Mouse (Mus musculus) myocyte (in vitro differentiated cells): ENCODE measurements at regions not wholly inside any gene's neighbourhood (a gene's known extent, or its start where the extent isn't known, plus 50 kb on each side); places are given as distances from the start of the nearest gene placed in this dataset.

Experiments
- H3K27me3 ChIP-seq: one replicate; pipeline ENCODE4 v1.6.1; 2011; ENCODE audit not compliant: control insufficient read depth, insufficient read depth, insufficient read length
- H3K36me3 ChIP-seq: one replicate; pipeline ENCODE4 v1.6.1; 2011; ENCODE audit not compliant: control insufficient read depth, insufficient read depth
- H3K4me2 ChIP-seq: one replicate; pipeline ENCODE4 v1.6.1; 2011; ENCODE audit warnings: low read depth, control low read depth
- H3K4me3 ChIP-seq: one replicate; pipeline ENCODE4 v1.5.1; 2011; ENCODE audit warnings: mild to moderate bottlenecking, control low read depth, moderate library complexity
- H3K79me2 ChIP-seq: one replicate; pipeline ENCODE4 v1.6.1; 2011; ENCODE audit not compliant: control insufficient read depth, insufficient read depth
- H3ac ChIP-seq: one replicate; pipeline ENCODE4 v1.6.1; 2011; ENCODE audit not compliant: control insufficient read depth, insufficient read length
- CEBPB ChIP-seq: IDR thresholded peaks from 2 replicates; pipeline ENCODE4 v1.6.1; 2011; ENCODE audit warnings: mild to moderate bottlenecking, moderate library complexity; ENCODE audit not compliant: poor library complexity, insufficient read depth, severe bottlenecking
- E2F4 ChIP-seq: IDR thresholded peaks from one replicate; pipeline ENCODE4 v1.6.1; 2011; ENCODE audit warnings: mild to moderate bottlenecking, control low read depth, moderate library complexity; ENCODE audit not compliant: insufficient read depth
- MAX ChIP-seq: IDR thresholded peaks from one replicate; pipeline ENCODE4 v1.6.1; 2011; ENCODE audit warnings: low read depth, mild to moderate bottlenecking, control low read depth
- MYOD1 ChIP-seq, 3 experiments: IDR thresholded peaks; one replicate each; pipeline ENCODE4 v1.6.1; 2011; ENCODE audit warnings: control low read depth in 2 of 3, low read depth in 2 of 3, mild to moderate bottlenecking in 2 of 3, moderate library complexity in 1 of 3; ENCODE audit not compliant: insufficient read length in 2 of 3, control insufficient read depth in 1 of 3
- MYOG ChIP-seq, 3 experiments: IDR thresholded peaks; one replicate each; pipeline ENCODE4 v1.6.1; 2011; ENCODE audit warnings: control low read depth in 2 of 3, low read depth in 2 of 3, mild to moderate bottlenecking in 2 of 3; ENCODE audit not compliant: insufficient read length in 2 of 3, control insufficient read depth in 1 of 3, insufficient read depth in 1 of 3
- POLR2A ChIP-seq: IDR thresholded peaks from one replicate; pipeline ENCODE4 v1.6.1; 2011; ENCODE audit warnings: low read depth, mild to moderate bottlenecking, control low read depth, moderate library complexity; ENCODE audit not compliant: insufficient read length
- POLR2AphosphoS2 ChIP-seq: IDR thresholded peaks from one replicate; pipeline ENCODE4 v1.6.1; 2011; ENCODE audit warnings: low read depth, control low read depth; ENCODE audit not compliant: insufficient read length
- REST ChIP-seq: IDR thresholded peaks from one replicate; pipeline ENCODE4 v1.6.1; 2011; ENCODE audit warnings: mild to moderate bottlenecking, control low read depth, moderate library complexity; ENCODE audit not compliant: insufficient read depth, insufficient read length
- SRF ChIP-seq: IDR thresholded peaks from one replicate; pipeline ENCODE4 v1.6.1; 2011; ENCODE audit warnings: low read depth; ENCODE audit not compliant: control insufficient read depth, insufficient read length
- TCF12 ChIP-seq: IDR thresholded peaks from one replicate; pipeline ENCODE4 v1.6.1; 2011; ENCODE audit warnings: mild to moderate bottlenecking, control low read depth; ENCODE audit not compliant: poor library complexity, insufficient read depth, severe bottlenecking
- TCF3 ChIP-seq: IDR thresholded peaks from one replicate; pipeline ENCODE4 v1.6.1; 2011; ENCODE audit warnings: low read depth, control low read depth; ENCODE audit not compliant: insufficient read length
- USF1 ChIP-seq: IDR thresholded peaks from one replicate; pipeline ENCODE4 v1.6.1; 2011; ENCODE audit warnings: low read depth, mild to moderate bottlenecking, control low read depth, moderate library complexity

- TF ChIP-seq TCF3 (no peak), MYOD1 (IDR thresholded peaks at IDR 0.05; ENCODE audit: control insufficient read depth in 1 of 3, insufficient read length in 2 of 3, low read depth in 2 of 3) (no peak), MAX (no peak)
- Histone ChIP-seq H3K27me3 (no peaks in the 10 kb centered on the region), H3ac (no peak overlapping the region), H3K36me3 (no peaks in the 10 kb centered on the region), H3K79me2 (no peaks in the 10 kb centered on the region), H3K4me3 (no peak overlapping the region), H3K4me2 (no peak overlapping the region)
Measured at GRCm38 (mm10) chr13:47348517-47349145, 226.2 kb downstream of the Rnf144b start.

DNA sequence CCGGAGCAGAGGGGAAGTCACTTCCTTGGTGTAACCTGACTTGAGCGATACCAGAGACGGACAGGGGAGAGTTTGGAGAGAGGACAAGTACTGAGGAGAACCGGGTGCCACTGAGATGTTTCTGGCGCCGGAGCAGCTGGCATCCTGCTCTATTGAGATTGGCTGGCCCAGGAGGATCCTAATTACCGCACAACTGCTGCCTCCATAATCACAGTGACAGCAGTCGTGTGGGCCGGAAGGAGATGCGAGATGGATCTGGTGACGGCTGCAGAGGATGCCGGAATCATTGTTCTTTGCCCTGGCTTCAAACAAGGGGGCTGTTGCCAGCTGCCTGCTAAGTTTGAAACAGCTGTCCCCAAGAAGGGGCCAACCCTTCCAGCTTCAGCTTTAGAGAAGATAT lies 232.0 kb downstream of the Rnf144b start:
- Histone ChIP-seq H3K79me2 (no peaks in the 10 kb centered on the region), H3K4me2 (no peak overlapping the region), H3ac (no peak overlapping the region), H3K36me3 (no peaks in the 10 kb centered on the region), H3K4me3 (no peak overlapping the region), H3K27me3 (no peaks in the 10 kb centered on the region)
- TF ChIP-seq TCF12, result no peak
- TF ChIP-seq CEBPB, result no peak
- TF ChIP-seq MYOG (IDR thresholded peaks at IDR 0.05; ENCODE audit: control insufficient read depth in 1 of 3, insufficient read depth in 1 of 3, insufficient read length in 2 of 3, low read depth in 2 of 3), result no peak
- TF ChIP-seq USF1, result no peak
- TF ChIP-seq TCF3, result no peak
- TF ChIP-seq SRF, result no peak
- TF ChIP-seq MAX, result no peak
- TF ChIP-seq MYOD1 (IDR thresholded peaks at IDR 0.05; ENCODE audit: control insufficient read depth in 1 of 3, insufficient read length in 2 of 3, low read depth in 2 of 3), result no peak
- no peak for TF ChIP-seq POLR2A
- no peak for TF ChIP-seq REST
- TF ChIP-seq E2F4, result no peak
- no peak for TF ChIP-seq POLR2AphosphoS2

DNA sequence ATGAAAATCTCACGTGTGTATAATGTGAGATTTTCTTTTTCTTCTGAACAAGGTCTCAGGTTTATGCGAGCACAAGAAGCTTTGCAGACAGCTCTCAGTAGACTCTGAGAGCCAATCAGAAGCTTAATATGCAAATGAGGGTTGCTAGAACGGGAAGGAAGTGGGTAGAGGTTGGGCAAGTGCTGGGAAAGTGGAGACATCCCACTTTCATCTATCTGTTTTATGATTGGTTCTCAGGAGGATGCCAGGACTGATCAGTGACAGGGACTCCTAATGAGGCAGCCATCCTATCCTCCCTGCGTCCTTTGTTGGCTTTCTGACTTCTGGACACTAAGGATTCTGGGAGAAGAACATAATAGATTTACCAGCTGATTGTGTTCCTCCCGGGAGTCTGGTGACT lies 232.7 kb downstream of the Rnf144b start:
- no peak overlapping the region for H3ac ChIP-seq
- TF ChIP-seq MYOG (IDR thresholded peaks at IDR 0.05; ENCODE audit: control insufficient read depth in 1 of 3, insufficient read depth in 1 of 3, insufficient read length in 2 of 3, low read depth in 2 of 3), result no peak
- no peak for TF ChIP-seq USF1
- TF ChIP-seq TCF3, result no peak
- TF ChIP-seq POLR2A, result no peak
- no peak for TF ChIP-seq TCF12
- TF ChIP-seq REST, result no peak
- no peak for TF ChIP-seq SRF
- no peak for TF ChIP-seq MAX
- TF ChIP-seq MYOD1 (IDR thresholded peaks at IDR 0.05; ENCODE audit: control insufficient read depth in 1 of 3, insufficient read length in 2 of 3, low read depth in 2 of 3), result no peak
- TF ChIP-seq E2F4, result no peak
- TF ChIP-seq CEBPB, result no peak
- TF ChIP-seq POLR2AphosphoS2, result no peak
- H3K4me2 ChIP-seq, result no peak overlapping the region
- H3K27me3 ChIP-seq, result no peaks in the 10 kb centered on the region
- H3K79me2 ChIP-seq, result no peaks in the 10 kb centered on the region
- H3K36me3 ChIP-seq, result no peaks in the 10 kb centered on the region
- no peak overlapping the region for H3K4me3 ChIP-seq

DNA sequence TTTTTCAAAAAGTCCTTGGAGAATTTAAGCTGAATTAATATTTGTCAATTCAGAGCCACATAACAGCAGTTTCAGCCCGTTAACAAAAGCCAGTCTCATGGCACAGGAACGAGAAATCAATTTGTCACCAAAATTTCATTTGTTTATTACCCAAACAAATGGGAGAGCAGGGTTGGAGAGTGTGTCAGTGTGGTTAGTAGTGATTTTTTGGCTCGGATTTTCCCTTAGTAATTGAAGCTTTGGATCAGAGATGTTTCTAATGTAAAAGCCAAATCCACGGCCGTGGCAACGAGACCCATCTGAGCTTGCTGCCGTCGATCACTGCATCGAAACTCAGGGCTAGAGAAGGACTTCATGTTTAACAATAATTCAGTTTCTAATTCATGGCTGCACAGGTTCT lies 236.5 kb downstream of the Rnf144b start:
- Histone ChIP-seq H3K36me3 (no peaks in the 10 kb centered on the region), H3K4me2 (no peak overlapping the region), H3ac (no peak overlapping the region), H3K4me3 (no peak overlapping the region), H3K79me2 (no peaks in the 10 kb centered on the region), H3K27me3 (no peaks in the 10 kb centered on the region)
- no peak for TF ChIP-seq TCF12
- no peak for TF ChIP-seq TCF3
- TF ChIP-seq E2F4, result no peak
- no peak for TF ChIP-seq USF1
- no peak for TF ChIP-seq MAX
- no peak for TF ChIP-seq REST
- TF ChIP-seq CEBPB, result no peak
- no peak for TF ChIP-seq POLR2A
- TF ChIP-seq POLR2AphosphoS2, result no peak
- TF ChIP-seq MYOD1 (IDR thresholded peaks at IDR 0.05; ENCODE audit: control insufficient read depth in 1 of 3, insufficient read length in 2 of 3, low read depth in 2 of 3), result no peak
- TF ChIP-seq SRF, result no peak
- no peak for TF ChIP-seq MYOG (IDR thresholded peaks at IDR 0.05; ENCODE audit: control insufficient read depth in 1 of 3, insufficient read depth in 1 of 3, insufficient read length in 2 of 3, low read depth in 2 of 3)

GRCm38 (mm10) chr13:47365776-47366175 lies 243.3 kb downstream of the Rnf144b start:
- Histone ChIP-seq H3K4me2 (no peak overlapping the region), H3K27me3 (no peaks in the 10 kb centered on the region), H3K36me3 (no peaks in the 10 kb centered on the region), H3K4me3 (no peak overlapping the region), H3ac (no peak overlapping the region), H3K79me2 (no peaks in the 10 kb centered on the region)
- TF ChIP-seq SRF (no peak), MYOG (IDR thresholded peaks at IDR 0.05; ENCODE audit: control insufficient read depth in 1 of 3, insufficient read depth in 1 of 3, insufficient read length in 2 of 3, low read depth in 2 of 3) (no peak), REST (no peak), E2F4 (no peak), CEBPB (no peak), TCF12 (no peak), USF1 (no peak), POLR2AphosphoS2 (no peak), MYOD1 (IDR thresholded peaks at IDR 0.05; ENCODE audit: control insufficient read depth in 1 of 3, insufficient read length in 2 of 3, low read depth in 2 of 3) (no peak), TCF3 (no peak), POLR2A (no peak), MAX (no peak)
